Mouse (Mus musculus) limb, embryonic 11.5 days (tissue): ENCODE data around the gene Zdhhc8. TPM values are rescaled to one million over a fixed set of nuclear protein-coding genes. Genes with fewer than 3 reads are reported as not detected.
A peak's percentile ranks its signal among the peaks of the same experiment; 100 is the strongest.
"Not testable (repeated sequence)": the region's sequence is repeated elsewhere in the genome, so short reads cannot be mapped to it uniquely, and the experiment has no call there.

Experiments used
- ATAC-seq: fragments of 200-750 bp; cut with Nextera tagmentation; 2 replicates; pipeline ENCODE4 v1.8.0; 2017; ENCODE audit warnings: low read depth; ENCODE audit not compliant: insufficient number of reproducible peaks, low FRiP score, low TSS enrichment
- DNase-seq: peaks from one replicate; pipeline ENCODE4 v3.0.0-alpha.2; 2015; ENCODE audit warnings: low spot score
- H3K27ac ChIP-seq: fragments of 300-500 bp; sonication (generic); replicated peaks from 2 replicates; pipeline ENCODE4 v1.5.1; 2014; ENCODE audit warnings: low read depth, mild to moderate bottlenecking, low read length
- H3K27me3 ChIP-seq: fragments of 300-500 bp; sonication (generic); 2 replicates; pipeline ENCODE4 v1.6.1; 2014; ENCODE audit warnings: mild to moderate bottlenecking, low read length, mixed read lengths; ENCODE audit not compliant: control insufficient read depth, insufficient read depth
- H3K36me3 ChIP-seq: fragments of 300-500 bp; sonication (generic); 2 replicates; pipeline ENCODE4 v1.6.1; 2014; ENCODE audit warnings: mild to moderate bottlenecking, low read length, moderate library complexity, mixed read lengths; ENCODE audit not compliant: control insufficient read depth, insufficient read depth
- H3K4me1 ChIP-seq: fragments of 300-500 bp; sonication (generic); 2 replicates; pipeline ENCODE4 v1.6.1; 2014; ENCODE audit warnings: low read length, mixed read lengths; ENCODE audit not compliant: control insufficient read depth, insufficient read depth
- H3K4me2 ChIP-seq: fragments of 300-500 bp; sonication (generic); 2 replicates; pipeline ENCODE4 v1.6.1; 2014; ENCODE audit warnings: low read depth, mild to moderate bottlenecking, moderate library complexity; ENCODE audit not compliant: severe bottlenecking
- H3K4me3 ChIP-seq: fragments of 300-500 bp; sonication (generic); 2 replicates; pipeline ENCODE4 v1.5.1; 2014; ENCODE audit warnings: low read depth, low read length
- H3K9ac ChIP-seq: fragments of 300-500 bp; sonication (generic); 2 replicates; pipeline ENCODE4 v1.6.1; 2014; ENCODE audit warnings: mild to moderate bottlenecking, low read length
- H3K9me3 ChIP-seq: fragments of 300-500 bp; sonication (generic); 2 replicates; pipeline ENCODE4 v1.6.1; 2016; ENCODE audit warnings: low read length; ENCODE audit not compliant: control insufficient read depth
- WGBS: fragments of 180-500 bp; shearing (Covaris S2); extraction: QIAGEN DNeasy Blood & Tissue Kit; methylation state at CpG from one replicate; pipeline ENCODE4 v1.1.7; 2014; 5-methylcytosine and 5-hydroxymethylcytosine counted together
- polyA plus RNA-seq: library from polyadenylated mRNA; unstranded; fragments of >200 nt; fragmentation: Nextera tagmentation; extraction: Ambion mirVana; gene quantifications from 2 replicates; pipeline ENCODE4 v1.2.1, GENCODE M21; 2014

The Zdhhc8 gene
- polyA plus RNA-seq, 1 experiment from 2014 or later, result 14.6 TPM

DNA sequence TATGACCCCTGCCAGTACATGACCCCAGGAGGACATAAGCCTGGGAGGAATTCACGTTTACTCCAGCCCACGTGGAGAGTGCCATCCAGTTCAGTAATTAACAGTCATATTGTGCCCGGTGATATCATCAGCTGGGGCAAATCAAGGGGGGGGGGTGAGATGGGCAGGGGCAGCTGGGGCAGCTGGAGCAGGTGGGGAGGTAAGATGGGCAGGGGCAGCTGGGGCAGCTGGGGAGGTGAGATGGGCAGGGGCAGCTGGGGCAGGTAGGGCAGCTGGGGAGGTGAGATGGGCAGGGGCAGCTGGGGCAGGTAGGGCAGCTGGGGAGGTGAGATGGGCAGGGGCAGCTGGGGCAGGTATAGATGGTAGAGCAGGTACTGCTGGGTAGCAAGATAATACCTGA is 39.4 kb downstream of the Zdhhc8 start:
- 44% methylated on average over 3 of the region's 3 CpGs for WGBS
- H3K9me3 ChIP-seq, ATAC-seq, H3K9ac ChIP-seq, DNase-seq, H3K27me3 ChIP-seq, H3K4me2 ChIP-seq, H3K4me3 ChIP-seq, H3K27ac ChIP-seq, H3K36me3 ChIP-seq: not testable (repeated sequence)
- peaks cover 52% of the 10 kb centered on the region for H3K4me1 ChIP-seq

DNA sequence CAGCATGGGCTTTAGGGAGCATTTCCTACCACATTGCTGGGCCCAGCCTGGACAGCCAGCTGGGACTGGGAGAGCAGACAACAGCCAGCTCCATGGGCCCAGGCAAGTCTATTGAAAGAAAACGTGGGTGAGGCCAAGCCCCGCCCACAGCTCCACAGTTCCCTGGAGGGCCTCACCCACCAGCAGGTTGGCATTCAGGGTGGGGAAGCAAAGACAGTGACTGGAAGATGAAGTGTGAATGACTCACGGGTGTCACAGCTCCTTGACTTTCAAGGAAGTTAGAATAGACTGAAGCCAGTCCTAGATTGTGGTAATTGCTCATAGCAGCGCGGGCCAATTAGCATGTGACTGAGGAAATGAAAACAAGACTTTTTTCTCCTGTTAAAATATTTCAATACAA is 39.9 kb downstream of the Zdhhc8 start:
- no peaks in the 10 kb centered on the region for H3K36me3 ChIP-seq
- H3K9me3 ChIP-seq, result no peaks in the 10 kb centered on the region
- no peaks in the 10 kb centered on the region for H3K27me3 ChIP-seq
- ATAC-seq (no peak), DNase-seq (no peak)
- WGBS, result 56% methylated on average over 5 of the region's 5 CpGs
- no peak overlapping the region for H3K4me3 ChIP-seq
- H3K4me1 ChIP-seq, result peaks cover 48% of the 10 kb centered on the region
- no peak overlapping the region for H3K27ac ChIP-seq
- no peak overlapping the region for H3K4me2 ChIP-seq
- H3K9ac ChIP-seq, result no peak overlapping the region

DNA sequence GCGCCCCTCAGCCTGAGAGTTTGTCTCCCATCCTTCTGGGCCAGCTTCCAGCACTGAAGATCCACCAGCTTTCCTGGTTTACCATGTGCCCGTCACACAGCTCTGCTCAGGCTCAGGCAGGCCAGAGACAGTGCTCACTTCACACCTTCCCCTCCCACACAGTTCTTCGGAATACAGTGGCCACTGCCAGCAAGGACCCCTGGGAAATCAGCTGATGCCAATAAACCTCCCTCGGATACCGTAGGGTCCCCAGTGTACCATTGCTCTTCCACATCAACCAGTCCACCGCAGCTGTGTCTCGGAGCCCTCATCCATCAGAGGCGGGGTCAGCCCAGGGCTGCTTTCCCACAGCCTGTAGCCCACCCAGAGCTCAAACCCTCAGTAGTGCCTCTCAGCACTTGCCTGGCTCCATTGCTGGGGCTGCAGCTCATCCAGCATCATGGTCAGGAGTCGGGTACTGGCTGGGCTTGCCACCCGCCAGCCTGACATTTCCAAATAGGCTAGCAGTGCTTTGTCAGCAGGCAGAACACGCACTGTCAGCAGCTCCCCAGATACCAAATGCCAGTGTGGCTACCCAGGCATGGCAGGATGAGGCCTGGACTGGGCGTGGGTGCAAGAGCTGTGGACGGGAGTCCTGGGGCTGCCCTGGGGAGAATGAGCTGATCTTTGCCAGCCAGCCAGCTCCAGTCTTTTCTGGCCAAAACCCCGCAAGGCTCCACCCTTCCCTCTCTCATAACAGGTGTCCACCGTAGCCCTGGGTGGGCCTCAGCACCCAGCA is 40.5 kb downstream of the Zdhhc8 start:
- H3K27ac ChIP-seq, result no peak overlapping the region
- ATAC-seq (no peak), DNase-seq (no peak)
- no peak overlapping the region for H3K9ac ChIP-seq
- no peaks in the 10 kb centered on the region for H3K27me3 ChIP-seq
- no peak overlapping the region for H3K4me2 ChIP-seq
- no peak overlapping the region for H3K4me3 ChIP-seq
- no peaks in the 10 kb centered on the region for H3K36me3 ChIP-seq
- H3K4me1 ChIP-seq, result peaks cover 44% of the 10 kb centered on the region
- no peaks in the 10 kb centered on the region for H3K9me3 ChIP-seq
- 64% methylated on average over 15 of the region's 15 CpGs for WGBS

DNA sequence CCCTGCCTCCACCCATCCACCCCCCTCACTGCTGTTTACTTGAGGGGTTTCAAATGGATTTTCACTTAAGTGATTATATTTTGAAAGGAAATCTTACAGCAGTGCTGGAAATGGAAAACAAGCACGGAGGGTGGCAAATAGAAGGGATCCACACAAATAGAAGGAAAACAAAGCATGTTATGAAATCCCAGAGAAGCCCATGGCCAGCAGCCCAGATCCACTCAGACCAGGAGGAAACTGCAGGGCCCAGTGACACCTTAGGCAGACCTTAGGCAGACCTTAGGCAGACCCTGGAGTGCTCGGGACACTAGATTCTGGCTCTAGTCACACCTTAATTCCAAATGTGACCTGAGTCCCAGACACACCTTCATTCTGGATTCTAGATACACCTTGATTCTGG is 43.9 kb downstream of the Zdhhc8 start:
- no peaks in the 10 kb centered on the region for H3K9me3 ChIP-seq
- ATAC-seq, result no peak
- WGBS, result 91% methylated on average over 2 of the region's 2 CpGs

DNA sequence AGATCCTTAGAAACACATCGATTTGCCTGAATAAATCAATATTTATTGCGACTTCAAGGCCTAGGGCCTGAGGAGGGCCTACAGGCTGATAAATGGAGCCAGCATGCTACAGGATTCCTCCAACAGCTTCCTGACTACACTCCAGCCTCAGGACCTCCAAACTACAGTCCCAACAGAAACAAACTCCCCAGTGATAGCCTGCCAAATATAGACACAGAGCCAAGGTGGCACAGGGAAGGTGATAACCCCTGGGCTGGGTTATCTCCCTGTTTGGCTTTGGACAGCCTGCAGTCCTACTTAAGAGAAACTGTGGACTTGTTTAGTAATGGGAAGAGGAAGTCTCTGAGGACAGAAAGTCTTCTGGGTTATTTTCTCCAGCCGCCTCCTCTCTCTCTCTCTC is 47.7 kb downstream of the Zdhhc8 start:
- no peak overlapping the region for H3K4me2 ChIP-seq
- no peak overlapping the region for H3K4me3 ChIP-seq
- peaks cover 24% of the 10 kb centered on the region for H3K4me1 ChIP-seq
- H3K9me3 ChIP-seq, result no peaks in the 10 kb centered on the region
- ATAC-seq (no peak), DNase-seq (no peak)
- no peak overlapping the region for H3K9ac ChIP-seq
- no peaks in the 10 kb centered on the region for H3K27me3 ChIP-seq
- 86% methylated on average over 3 of the region's 3 CpGs for WGBS
- no peak overlapping the region for H3K27ac ChIP-seq
- H3K36me3 ChIP-seq, result no peaks in the 10 kb centered on the region

More for the DNA sequence above, 43.9 kb downstream of the Zdhhc8 start:
- Histone ChIP-seq H3K4me3 (no peak overlapping the region), H3K27ac (no peak overlapping the region), H3K27me3 (no peaks in the 10 kb centered on the region), H3K4me2 (no peak overlapping the region), H3K36me3 (no peaks in the 10 kb centered on the region), H3K9ac (no peak overlapping the region), H3K4me1 (peaks cover 23% of the 10 kb centered on the region)
- DNase-seq, result no peak

DNA sequence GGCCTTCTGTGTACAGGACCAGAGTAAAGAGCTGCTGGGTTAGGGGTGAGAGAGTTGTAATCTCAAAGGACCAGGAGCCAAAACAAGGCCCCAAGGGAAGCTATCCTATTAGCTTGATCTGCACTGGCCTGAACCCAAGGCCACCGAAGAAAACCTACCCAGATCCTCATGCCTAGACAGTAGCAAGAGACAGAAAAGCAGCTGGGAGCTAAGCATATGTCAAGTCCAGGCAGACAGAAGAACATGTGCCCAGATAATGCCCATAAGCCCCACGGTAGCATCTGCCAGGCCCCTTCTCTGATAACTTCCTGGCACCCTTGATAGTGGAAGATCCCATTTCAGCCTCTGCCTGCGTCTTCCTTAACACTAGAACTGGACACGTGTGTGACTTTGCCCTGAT is 48.1 kb downstream of the Zdhhc8 start:
- H3K4me2 ChIP-seq, result no peak overlapping the region
- DNase-seq, result no peak
- H3K27ac ChIP-seq, result peak overlapping the region; percentile 78
- WGBS, result 90% methylated on average over 4 of the region's 4 CpGs
- H3K36me3 ChIP-seq, result no peaks in the 10 kb centered on the region
- H3K4me3 ChIP-seq, result no peak overlapping the region
- no peaks in the 10 kb centered on the region for H3K27me3 ChIP-seq
- no peak overlapping the region for H3K9ac ChIP-seq
- H3K4me1 ChIP-seq, result peaks cover 27% of the 10 kb centered on the region
- H3K9me3 ChIP-seq, result no peaks in the 10 kb centered on the region
- ATAC-seq, result no peak

DNA sequence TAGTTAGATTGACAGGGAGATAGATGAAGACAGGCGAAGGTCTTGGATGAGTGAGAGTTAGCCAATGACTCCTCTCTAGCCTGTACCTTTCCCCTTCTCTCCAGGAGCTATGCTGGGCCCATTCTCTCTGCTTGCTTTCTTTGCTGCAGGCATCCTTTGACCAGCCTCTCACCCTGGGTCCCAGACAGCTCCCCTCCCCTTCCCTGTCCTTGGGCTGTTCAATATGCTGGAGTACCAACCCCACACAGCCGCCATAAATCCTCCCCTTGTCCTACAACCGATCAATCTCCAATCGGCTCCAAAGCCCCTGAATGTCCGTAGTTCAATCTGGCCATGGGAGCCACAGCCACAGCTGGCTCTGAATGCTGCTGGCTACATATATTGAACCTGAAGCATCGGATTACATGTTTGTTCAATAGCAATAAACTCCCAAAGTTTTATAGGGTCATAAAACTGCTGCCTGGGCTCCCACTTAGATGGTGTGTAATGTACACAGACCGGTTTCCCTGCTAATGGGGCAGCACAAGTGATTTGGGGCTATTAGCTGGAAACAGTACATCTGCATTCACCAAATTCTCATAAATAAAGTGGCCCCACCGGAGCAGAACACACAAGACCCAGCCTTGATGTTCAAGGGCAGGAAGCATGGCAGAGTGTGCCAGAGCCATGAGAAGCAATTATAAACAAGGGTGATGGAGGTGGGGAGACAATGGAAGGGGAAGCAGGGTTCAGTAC is 49.1 kb downstream of the Zdhhc8 start:
- DNase-seq (peak; percentile 73), ATAC-seq (peak; percentile 87)
- Histone ChIP-seq H3K9me3 (no peaks in the 10 kb centered on the region), H3K4me3 (no peak overlapping the region), H3K4me2 (0 out of 2 replicates have a peak overlapping the region, but pooled peaks have one; percentile 8), H3K9ac (no peak overlapping the region; the same call in 1 of the 2 replicates), H3K27ac (peak overlapping the region; percentile 78), H3K4me1 (peaks cover 36% of the 10 kb centered on the region), H3K27me3 (no peaks in the 10 kb centered on the region), H3K36me3 (no peaks in the 10 kb centered on the region)
- 15% methylated on average over 8 of the region's 8 CpGs for WGBS

DNA sequence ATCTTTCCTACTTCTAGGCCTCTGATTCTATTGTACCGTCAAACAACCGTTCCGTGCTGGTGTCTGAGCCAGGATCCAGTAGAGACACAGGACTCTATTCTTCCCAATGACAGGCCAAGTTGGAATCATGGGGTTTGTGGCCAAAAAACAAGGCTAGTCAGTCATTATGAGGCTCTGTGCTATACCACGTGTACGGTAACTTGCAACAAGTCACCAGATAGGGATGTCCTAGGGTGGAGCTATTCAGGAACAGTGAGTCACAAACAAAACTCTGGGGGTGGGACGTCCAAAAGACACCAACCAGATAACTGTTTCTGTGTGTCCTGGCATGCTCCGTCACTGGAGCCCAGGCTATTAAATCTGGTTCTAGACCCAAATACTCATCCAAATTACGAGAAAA is 52.2 kb downstream of the Zdhhc8 start:
- no peaks in the 10 kb centered on the region for H3K36me3 ChIP-seq
- peaks cover 46% of the 10 kb centered on the region for H3K4me1 ChIP-seq
- DNase-seq, result no peak
- H3K4me2 ChIP-seq, result no peak overlapping the region
- no peak overlapping the region for H3K27ac ChIP-seq
- H3K4me3 ChIP-seq, result no peak overlapping the region
- H3K9me3 ChIP-seq, result no peaks in the 10 kb centered on the region
- WGBS, result 89% methylated on average over 8 of the region's 8 CpGs
- no peaks in the 10 kb centered on the region for H3K27me3 ChIP-seq
- H3K9ac ChIP-seq, result no peak overlapping the region
- ATAC-seq, result no peak
